Mouse (Mus musculus) spleen, adult 2 months (tissue): ENCODE results near the gene Lst1.

Experiments
- CTCF ChIP-seq: fragments of 200-500 bp; IDR thresholded peaks from 2 replicates; pipeline ENCODE4 v1.5.1; 2011; ENCODE audit warnings: mild to moderate bottlenecking, inconsistent platforms; ENCODE audit not compliant: insufficient read depth, insufficient read length, insufficient replicate concordance; ENCODE audit errors: extremely low read depth
- POLR2A ChIP-seq: fragments of 200-500 bp; IDR thresholded peaks from 2 replicates; pipeline ENCODE4 v1.6.1; 2011; ENCODE audit warnings: low read depth, low read length, inconsistent platforms

GRCm38 (mm10) chr17:35185639-35186611, 2.3 kb downstream of the Lst1 start:
- no peak; the same call in 1 of the 2 replicates for TF ChIP-seq POLR2A
- no peak for TF ChIP-seq CTCF
